15 mouse cellular contexts compared by ENCODE assay signal in genomic region chrX:135209773-135210435, GRCm38 (mm10). TPM values are rescaled to one million over a fixed set of nuclear protein-coding genes. Genes with fewer than 3 reads are reported as not detected.
A peak's percentile ranks its signal among the peaks of the same experiment; 100 is the strongest.
DNase-seq lines count a peak whose midpoint lies in the region; ATAC-seq lines count a peak whose summit lies in the region.
"Not testable (repeated sequence)": the region's sequence is repeated elsewhere in the genome, so short reads cannot be mapped to it uniquely, and the experiment has no call there.
"Had no signal": no experiment of that assay in that cellular context is flagged by ENCODE, and none has a peak within 500 bp of the region (broad histone marks: within the 10 kb centered on the region; RNA-seq: fewer than 3 reads in every experiment).

No protein-coding gene starts in this region.

- H3K9ac ChIP-seq in embryonic facial prominence, embryonic 14.5 days (ENCODE audit: low read depth, low read length) = peak overlapping the region; percentile 19; the same call in 1 of the 2 replicates
- peak overlapping the region; percentile 63 for H3K9ac ChIP-seq in hindbrain, embryonic 16.5 days (ENCODE audit: low read depth, low read length)
- H3K9ac ChIP-seq in liver, embryonic 12.5 days; stomach, embryonic 16.5 days (ENCODE audit: low read length): not testable (repeated sequence)
- peak overlapping the region; percentile 29; the same call in 1 of the 2 replicates for H3K9ac ChIP-seq in neural tube, embryonic 12.5 days

- H3K9me3 ChIP-seq in embryonic facial prominence, embryonic 14.5 days (ENCODE audit: control insufficient read depth, low read length); heart, embryonic 10.5 days; hindbrain, embryonic 16.5 days (ENCODE audit: control insufficient read depth, low read length); liver, embryonic 12.5 days (replicated peaks); neural tube, embryonic 12.5 days; stomach, embryonic 16.5 days (replicated peaks; ENCODE audit: control insufficient read depth, low read length): not testable (repeated sequence)

- H3K27ac ChIP-seq in embryonic facial prominence, embryonic 14.5 days (replicated peaks; ENCODE audit: low read depth, low read length); heart, embryonic 10.5 days; hindbrain, embryonic 16.5 days (ENCODE audit: low read depth, low read length); liver, embryonic 12.5 days; neural tube, embryonic 12.5 days; stomach, embryonic 16.5 days (ENCODE audit: low read length): not testable (repeated sequence)

- H3K4me2 ChIP-seq in embryonic facial prominence, embryonic 14.5 days (ENCODE audit: low read depth, low read length) = peak overlapping the region; percentile 56
- H3K4me2 ChIP-seq in hindbrain, embryonic 16.5 days (ENCODE audit: low read length) = peak overlapping the region; percentile 55
- peak overlapping the region; percentile 12; the same call in 1 of the 2 replicates for H3K4me2 ChIP-seq in liver, embryonic 12.5 days
- peak overlapping the region; percentile 66 for H3K4me2 ChIP-seq in neural tube, embryonic 12.5 days (replicated peaks)
- H3K4me2 ChIP-seq in stomach, embryonic 16.5 days (ENCODE audit: low read depth, low read length) = peak overlapping the region; percentile 41

- not testable (repeated sequence) for H3K4me1 ChIP-seq in embryonic facial prominence, embryonic 14.5 days (ENCODE audit: control insufficient read depth, insufficient read depth, low read length); heart, embryonic 10.5 days; hindbrain, embryonic 16.5 days (ENCODE audit: control insufficient read depth, insufficient read depth, low read depth, low read length); liver, embryonic 12.5 days; neural tube, embryonic 12.5 days; stomach, embryonic 16.5 days (ENCODE audit: control insufficient read depth, insufficient read depth, low read length)

- ATAC-seq in embryonic facial prominence, embryonic 14.5 days (ENCODE audit: low read depth); liver, embryonic 12.5 days; stomach, embryonic 16.5 days (ENCODE audit: insufficient read depth, low FRiP score): not testable (repeated sequence)
- peak; percentile 69 for ATAC-seq in hindbrain, embryonic 16.5 days
- ATAC-seq in neural tube, embryonic 12.5 days (ENCODE audit: low FRiP score, low read depth) = peak; percentile 46

- peak; percentile 51 for DNase-seq in cerebellum, adult 9-10 months
- not testable (repeated sequence) for DNase-seq in embryonic facial prominence, embryonic 14.5 days (ENCODE audit: low spot score); heart, embryonic 10.5 days (ENCODE audit: low spot score)
- peak; percentile 7 to 9 for DNase-seq in left cerebral cortex, adult 18-20 months (ENCODE audit: low spot score in 2 of 2)

- WGBS in embryonic facial prominence, embryonic 14.5 days = 28% methylated on average over 20 of the region's 21 CpGs
- WGBS in heart, embryonic 10.5 days = 18% methylated on average over 21 of the region's 21 CpGs
- 21% methylated on average over 21 of the region's 21 CpGs for WGBS in hindbrain, embryonic 16.5 days
- WGBS in liver, embryonic 12.5 days (ENCODE audit: insufficient replicate concordance) = 15% methylated on average over 20 of the region's 21 CpGs
- 19% methylated on average over 21 of the region's 21 CpGs for WGBS in neural tube, embryonic 12.5 days
- 22% methylated on average over 21 of the region's 21 CpGs for WGBS in stomach, embryonic 16.5 days

- peak overlapping the region; percentile 36 for H3K4me3 ChIP-seq in embryonic facial prominence, embryonic 14.5 days (ENCODE audit: low read depth, low read length)
- peak overlapping the region; percentile 51 for H3K4me3 ChIP-seq in heart, embryonic 10.5 days
- H3K4me3 ChIP-seq in hindbrain, embryonic 16.5 days (ENCODE audit: low read length) = peak overlapping the region; percentile 51
- H3K4me3 ChIP-seq in liver, embryonic 12.5 days = not testable (repeated sequence)
- H3K4me3 ChIP-seq in neural tube, embryonic 12.5 days = peak overlapping the region; percentile 40
- H3K4me3 ChIP-seq in stomach, embryonic 16.5 days (replicated peaks; ENCODE audit: low read length) = peak overlapping the region; percentile 21

- H3K27me3 ChIP-seq in embryonic facial prominence, embryonic 14.5 days (replicated peaks; ENCODE audit: control insufficient read depth, insufficient read depth, low read length) = peaks cover 11% of the 10 kb centered on the region
- peaks cover 12% of the 10 kb centered on the region; the same call in 1 of the 2 replicates for H3K27me3 ChIP-seq in heart, embryonic 10.5 days (ENCODE audit: insufficient read depth, poor library complexity, severe bottlenecking)
- not testable (repeated sequence) for H3K27me3 ChIP-seq in hindbrain, embryonic 16.5 days (replicated peaks; ENCODE audit: control insufficient read depth, insufficient read depth, low read length); neural tube, embryonic 12.5 days (replicated peaks); stomach, embryonic 16.5 days (ENCODE audit: control insufficient read depth, insufficient read depth, low read length)
- peaks cover 13% of the 10 kb centered on the region for H3K27me3 ChIP-seq in liver, embryonic 12.5 days (replicated peaks)

- H3K36me3 ChIP-seq in embryonic facial prominence, embryonic 14.5 days (ENCODE audit: control insufficient read depth, insufficient read depth, low read length); heart, embryonic 10.5 days; hindbrain, embryonic 16.5 days (ENCODE audit: control insufficient read depth, insufficient read depth, low read length); liver, embryonic 12.5 days; neural tube, embryonic 12.5 days; stomach, embryonic 16.5 days (ENCODE audit: control insufficient read depth, insufficient read depth, low read length): not testable (repeated sequence)

RNA-seq across cellular contexts. Expression of gene Tceal6, which starts 0.6 kb away (rescaled TPM):
- 4.6 and 4.9 TPM in 2 replicates for polyA plus RNA-seq in embryonic facial prominence, embryonic 14.5 days (2014; fragmentation: Nextera tagmentation; extraction: Ambion mirVana)
- 2.2 and 2.3 TPM in 2 replicates for polyA plus RNA-seq in heart, embryonic 10.5 days (2016; fragmentation: Nextera tagmentation; extraction: Ambion mirVana)
- 44.4 and 52.4 TPM in 2 replicates for polyA plus RNA-seq in hindbrain, embryonic 16.5 days (2015; fragmentation: Nextera tagmentation; extraction: Ambion mirVana)
- 100 to 1,000 TPM; 102 to 126 TPM for total RNA-seq in left cerebral cortex, adult 18-20 months (2021)
- polyA plus RNA-seq in liver, embryonic 12.5 days (2016; fragmentation: Nextera tagmentation; extraction: Ambion mirVana) = 0.18 TPM in 1 of 2 replicates, not detected in the other
- 8.1 and 9.9 TPM in 2 replicates for polyA plus RNA-seq in neural tube, embryonic 12.5 days (2016; fragmentation: Nextera tagmentation; extraction: Ambion mirVana)
- polyA plus RNA-seq in stomach, embryonic 16.5 days (2015; fragmentation: Nextera tagmentation; extraction: Ambion mirVana) = 0.27 and 1.2 TPM in 2 replicates
- total RNA-seq: gastrocnemius, postnatal 36 days; hematopoietic stem cell, adult 5-6 weeks; megakaryocyte, adult 5-6 weeks had no signal
- polyA plus RNA-seq: activated CD4-positive, CD25-positive, alpha-beta regulatory T cell, adult 4 months; liver, embryonic 15.5 days had no signal

RNA-seq across cellular contexts. Expression of gene Gm15023, which starts 32.5 kb away (rescaled TPM):
- polyA plus RNA-seq in embryonic facial prominence, embryonic 14.5 days (2014; fragmentation: Nextera tagmentation; extraction: Ambion mirVana) = 0.13 and 0.19 TPM in 2 replicates
- not detected in 2 replicates for polyA plus RNA-seq in heart, embryonic 10.5 days (2016; fragmentation: Nextera tagmentation; extraction: Ambion mirVana)
- not detected in 2 replicates for polyA plus RNA-seq in hindbrain, embryonic 16.5 days (2015; fragmentation: Nextera tagmentation; extraction: Ambion mirVana)
- total RNA-seq in left cerebral cortex, adult 18-20 months (2021) = not detected
- not detected in 2 replicates for polyA plus RNA-seq in liver, embryonic 12.5 days (2016; fragmentation: Nextera tagmentation; extraction: Ambion mirVana)
- not detected in 2 replicates for polyA plus RNA-seq in neural tube, embryonic 12.5 days (2016; fragmentation: Nextera tagmentation; extraction: Ambion mirVana)
- not detected in 2 replicates for polyA plus RNA-seq in stomach, embryonic 16.5 days (2015; fragmentation: Nextera tagmentation; extraction: Ambion mirVana)
- total RNA-seq: gastrocnemius, postnatal 36 days; megakaryocyte, adult 5-6 weeks had no signal
- polyA plus RNA-seq: brain, embryonic 14.5 days; large intestine, adult 2 months; liver, embryonic 15.5 days had no signal

Comparison
In these comparisons a context has a peak if more than half of its experiments do, and no peak if none do; other contexts are left out.
1. H3K4me2 ChIP-seq: peak in every context shown above with its lines; median percentile 66 in neural tube, embryonic 12.5 days; 56 in embryonic facial prominence, embryonic 14.5 days; 55 in hindbrain, embryonic 16.5 days; 41 in stomach, embryonic 16.5 days; 12 in liver, embryonic 12.5 days.